Comparison of ENCODE assay signal across 8 mouse cellular contexts in genomic region chr8:122665221-122665620, GRCm38 (mm10). TPM values are rescaled to one million over a fixed set of nuclear protein-coding genes. Genes with fewer than 3 reads are reported as not detected.
DNase-seq lines count a peak whose midpoint lies in the region; ATAC-seq and TF ChIP-seq lines count a peak whose summit lies in the region.

No protein-coding gene starts in this region.

- 0 out of 2 replicates have a peak, but pooled peaks have one; percentile 22 for ATAC-seq in midbrain, embryonic 13.5 days
- ATAC-seq in midbrain, embryonic 11.5 days (ENCODE audit: low FRiP score), result no peak
- peak; percentile 64 for ATAC-seq in forebrain, postnatal 0 days
- ATAC-seq in hindbrain, embryonic 15.5 days (ENCODE audit: low FRiP score, low read depth), result peak; percentile 42; the same call in 1 of the 2 replicates
- ATAC-seq in limb, embryonic 15.5 days (ENCODE audit: insufficient number of reproducible peaks, low FRiP score, low TSS enrichment, low read depth), result no peak
- peak; percentile 66 for ATAC-seq in neural tube, embryonic 13.5 days (ENCODE audit: low read depth)

- DNase-seq in midbrain, embryonic 11.5 days (ENCODE audit: low spot score, missing footprints), result no peak
- DNase-seq in cerebellum, adult 11-12 months, result peak; percentile 79
- peak; percentile 44 for DNase-seq in forebrain, postnatal 0 days
- no peak for DNase-seq in yolk sac, embryonic 10.5 days (ENCODE audit: low spot score)

- H3K9ac ChIP-seq in midbrain, embryonic 13.5 days (replicated peaks), result no peak overlapping the region
- no peak overlapping the region for H3K9ac ChIP-seq in midbrain, embryonic 11.5 days (ENCODE audit: low read length)
- peak overlapping the region; percentile 25; the same call in 1 of the 2 replicates for H3K9ac ChIP-seq in forebrain, postnatal 0 days
- H3K9ac ChIP-seq in hindbrain, embryonic 15.5 days, result peak overlapping the region; percentile 9; the same call in 1 of the 2 replicates
- H3K9ac ChIP-seq in limb, embryonic 15.5 days, result no peak overlapping the region
- peak overlapping the region; percentile 38; the same call in 1 of the 2 replicates for H3K9ac ChIP-seq in neural tube, embryonic 13.5 days

- TF ChIP-seq CTCF in forebrain, postnatal 0 days (IDR thresholded peaks at IDR 0.05; ENCODE audit: low read depth), result no peak

- peaks cover 85% of the 10 kb centered on the region for H3K4me1 ChIP-seq in midbrain, embryonic 13.5 days (replicated peaks)
- peaks cover 5% of the 10 kb centered on the region; the same call in 1 of the 2 replicates for H3K4me1 ChIP-seq in midbrain, embryonic 11.5 days (ENCODE audit: control insufficient read depth, insufficient read depth, low read length)
- peaks cover 33% of the 10 kb centered on the region for H3K4me1 ChIP-seq in forebrain, postnatal 0 days (ENCODE audit: insufficient read depth)
- H3K4me1 ChIP-seq in hindbrain, embryonic 15.5 days (replicated peaks), result peaks cover 82% of the 10 kb centered on the region
- peaks cover 79% of the 10 kb centered on the region for H3K4me1 ChIP-seq in limb, embryonic 15.5 days
- peaks cover 95% of the 10 kb centered on the region for H3K4me1 ChIP-seq in neural tube, embryonic 13.5 days (replicated peaks)

- H3K36me3 ChIP-seq in midbrain, embryonic 13.5 days, result no peaks in the 10 kb centered on the region
- no peaks in the 10 kb centered on the region for H3K36me3 ChIP-seq in midbrain, embryonic 11.5 days (ENCODE audit: control insufficient read depth, insufficient read depth, low read length)
- no peaks in the 10 kb centered on the region for H3K36me3 ChIP-seq in forebrain, postnatal 0 days (ENCODE audit: insufficient read depth)
- no peaks in the 10 kb centered on the region for H3K36me3 ChIP-seq in hindbrain, embryonic 15.5 days
- no peaks in the 10 kb centered on the region for H3K36me3 ChIP-seq in limb, embryonic 15.5 days
- H3K36me3 ChIP-seq in neural tube, embryonic 13.5 days, result no peaks in the 10 kb centered on the region; the same call in 1 of the 2 replicates

- H3K4me2 ChIP-seq in midbrain, embryonic 13.5 days (replicated peaks), result no peak overlapping the region
- H3K4me2 ChIP-seq in midbrain, embryonic 11.5 days, result no peak overlapping the region
- H3K4me2 ChIP-seq in forebrain, postnatal 0 days (ENCODE audit: low read depth), result peak overlapping the region; percentile 28
- peak overlapping the region; percentile 24; the same call in 1 of the 2 replicates for H3K4me2 ChIP-seq in hindbrain, embryonic 15.5 days
- peak overlapping the region; percentile 24 for H3K4me2 ChIP-seq in limb, embryonic 15.5 days
- H3K4me2 ChIP-seq in neural tube, embryonic 13.5 days, result peak overlapping the region; percentile 37

- WGBS in midbrain, embryonic 13.5 days, result 59% methylated on average over 8 of the region's 8 CpGs
- WGBS in midbrain, embryonic 11.5 days, result 77% methylated on average over 8 of the region's 8 CpGs
- WGBS in forebrain, postnatal 0 days, result 20% methylated on average over 8 of the region's 8 CpGs
- WGBS in hindbrain, embryonic 15.5 days, result 32% methylated on average over 8 of the region's 8 CpGs
- WGBS in limb, embryonic 15.5 days, result 19% methylated on average over 8 of the region's 8 CpGs
- 37% methylated on average over 8 of the region's 8 CpGs for WGBS in neural tube, embryonic 13.5 days

- H3K27ac ChIP-seq in midbrain, embryonic 13.5 days, result peak overlapping the region; percentile 71
- no peak overlapping the region for H3K27ac ChIP-seq in midbrain, embryonic 11.5 days (ENCODE audit: low read depth, low read length)
- H3K27ac ChIP-seq in forebrain, postnatal 0 days (ENCODE audit: low read depth, low read length), result peak overlapping the region; percentile 46; the same call in 1 of the 2 replicates
- H3K27ac ChIP-seq in hindbrain, embryonic 15.5 days (replicated peaks), result peak overlapping the region; percentile 72
- H3K27ac ChIP-seq in limb, embryonic 15.5 days, result peak overlapping the region; percentile 69
- H3K27ac ChIP-seq in neural tube, embryonic 13.5 days (replicated peaks), result peak overlapping the region; percentile 79

- H3K9me3 ChIP-seq in midbrain, embryonic 13.5 days, result no peaks in the 10 kb centered on the region
- no peaks in the 10 kb centered on the region for H3K9me3 ChIP-seq in midbrain, embryonic 11.5 days (ENCODE audit: control insufficient read depth, low read length)
- no peaks in the 10 kb centered on the region for H3K9me3 ChIP-seq in forebrain, postnatal 0 days (ENCODE audit: low read length)
- H3K9me3 ChIP-seq in hindbrain, embryonic 15.5 days, result no peaks in the 10 kb centered on the region
- no peaks in the 10 kb centered on the region for H3K9me3 ChIP-seq in limb, embryonic 15.5 days
- H3K9me3 ChIP-seq in neural tube, embryonic 13.5 days, result no peaks in the 10 kb centered on the region

- H3K4me3 ChIP-seq in midbrain, embryonic 13.5 days (replicated peaks), result no peak overlapping the region
- no peak overlapping the region for H3K4me3 ChIP-seq in midbrain, embryonic 11.5 days (ENCODE audit: low read depth, low read length)
- no peak overlapping the region for H3K4me3 ChIP-seq in forebrain, postnatal 0 days (ENCODE audit: low read depth, low read length)
- no peak overlapping the region for H3K4me3 ChIP-seq in hindbrain, embryonic 15.5 days
- H3K4me3 ChIP-seq in limb, embryonic 15.5 days, result no peak overlapping the region
- no peak overlapping the region for H3K4me3 ChIP-seq in neural tube, embryonic 13.5 days

- H3K27me3 ChIP-seq in midbrain, embryonic 13.5 days, result 0 out of 2 replicates have a peak, but pooled peaks cover 2% of the 10 kb centered on the region
- peaks cover 3% of the 10 kb centered on the region for H3K27me3 ChIP-seq in midbrain, embryonic 11.5 days (ENCODE audit: control insufficient read depth, insufficient read depth, low read length)
- H3K27me3 ChIP-seq in forebrain, postnatal 0 days (ENCODE audit: insufficient read depth, low read length), result no peaks in the 10 kb centered on the region
- no peaks in the 10 kb centered on the region for H3K27me3 ChIP-seq in hindbrain, embryonic 15.5 days
- no peaks in the 10 kb centered on the region for H3K27me3 ChIP-seq in limb, embryonic 15.5 days
- no peaks in the 10 kb centered on the region for H3K27me3 ChIP-seq in neural tube, embryonic 13.5 days

RNA-seq across cellular contexts. Expression of gene Cbfa2t3, which starts 33.7 kb away (rescaled TPM):
- 20.2 and 20.9 TPM in 2 replicates for polyA plus RNA-seq in midbrain, embryonic 13.5 days (2015; fragmentation: Nextera tagmentation; extraction: Ambion mirVana)
- 6.1 and 6.4 TPM in 2 replicates for polyA plus RNA-seq in midbrain, embryonic 11.5 days (2014; fragmentation: Nextera tagmentation; extraction: Ambion mirVana)
- 4.5 and 5.6 TPM in 2 replicates for total RNA-seq in forebrain, postnatal 0 days (2014; rRNA removed)
- polyA plus RNA-seq in forebrain, postnatal 0 days (2015; fragmentation: Nextera tagmentation; extraction: Ambion mirVana), result 4.9 and 9.5 TPM in 2 replicates
- polyA plus RNA-seq in hindbrain, embryonic 15.5 days (2015; fragmentation: Nextera tagmentation; extraction: Ambion mirVana), result 19.1 and 21.2 TPM in 2 replicates
- 4.6 and 5.1 TPM in 2 replicates for polyA plus RNA-seq in limb, embryonic 15.5 days (2015; fragmentation: Nextera tagmentation; extraction: Ambion mirVana)
- polyA plus RNA-seq in neural tube, embryonic 13.5 days (2015; fragmentation: Nextera tagmentation; extraction: Ambion mirVana), result 21.2 and 22.2 TPM in 2 replicates

RNA-seq across cellular contexts. Expression of gene Pabpn1l, which starts 42.7 kb away (rescaled TPM):
- not detected in 2 replicates for polyA plus RNA-seq in midbrain, embryonic 13.5 days (2015; fragmentation: Nextera tagmentation; extraction: Ambion mirVana)
- polyA plus RNA-seq in midbrain, embryonic 11.5 days (2014; fragmentation: Nextera tagmentation; extraction: Ambion mirVana), result not detected in 2 replicates
- not detected in 2 replicates for total RNA-seq in forebrain, postnatal 0 days (2014; rRNA removed)
- not detected in 2 replicates for polyA plus RNA-seq in forebrain, postnatal 0 days (2015; fragmentation: Nextera tagmentation; extraction: Ambion mirVana)
- not detected in 2 replicates for polyA plus RNA-seq in hindbrain, embryonic 15.5 days (2015; fragmentation: Nextera tagmentation; extraction: Ambion mirVana)
- polyA plus RNA-seq in limb, embryonic 15.5 days (2015; fragmentation: Nextera tagmentation; extraction: Ambion mirVana), result not detected in 2 replicates
- not detected in 2 replicates for polyA plus RNA-seq in neural tube, embryonic 13.5 days (2015; fragmentation: Nextera tagmentation; extraction: Ambion mirVana)

RNA-seq across cellular contexts. Expression of gene Trappc2l, which starts 53.8 kb away (rescaled TPM):
- 98.5 and 102 TPM in 2 replicates for polyA plus RNA-seq in midbrain, embryonic 13.5 days (2015; fragmentation: Nextera tagmentation; extraction: Ambion mirVana)
- polyA plus RNA-seq in midbrain, embryonic 11.5 days (2014; fragmentation: Nextera tagmentation; extraction: Ambion mirVana), result 43.0 and 43.7 TPM in 2 replicates
- total RNA-seq in forebrain, postnatal 0 days (2014; rRNA removed), result 15.3 and 31.8 TPM in 2 replicates
- polyA plus RNA-seq in forebrain, postnatal 0 days (2015; fragmentation: Nextera tagmentation; extraction: Ambion mirVana), result 137 and 157 TPM in 2 replicates
- 109 and 112 TPM in 2 replicates for polyA plus RNA-seq in hindbrain, embryonic 15.5 days (2015; fragmentation: Nextera tagmentation; extraction: Ambion mirVana)
- 48.9 and 60.1 TPM in 2 replicates for polyA plus RNA-seq in limb, embryonic 15.5 days (2015; fragmentation: Nextera tagmentation; extraction: Ambion mirVana)
- 84.7 and 101 TPM in 2 replicates for polyA plus RNA-seq in neural tube, embryonic 13.5 days (2015; fragmentation: Nextera tagmentation; extraction: Ambion mirVana)

RNA-seq across cellular contexts. Expression of gene Galns, which starts 54.0 kb away (rescaled TPM):
- polyA plus RNA-seq in midbrain, embryonic 13.5 days (2015; fragmentation: Nextera tagmentation; extraction: Ambion mirVana), result 3.9 and 4.7 TPM in 2 replicates
- polyA plus RNA-seq in midbrain, embryonic 11.5 days (2014; fragmentation: Nextera tagmentation; extraction: Ambion mirVana), result 6.0 and 6.4 TPM in 2 replicates
- 8.8 and 12.8 TPM in 2 replicates for total RNA-seq in forebrain, postnatal 0 days (2014; rRNA removed)
- polyA plus RNA-seq in forebrain, postnatal 0 days (2015; fragmentation: Nextera tagmentation; extraction: Ambion mirVana), result 6.0 and 8.4 TPM in 2 replicates
- 6.8 and 8.1 TPM in 2 replicates for polyA plus RNA-seq in hindbrain, embryonic 15.5 days (2015; fragmentation: Nextera tagmentation; extraction: Ambion mirVana)
- 12.0 and 16.6 TPM in 2 replicates for polyA plus RNA-seq in limb, embryonic 15.5 days (2015; fragmentation: Nextera tagmentation; extraction: Ambion mirVana)
- 5.5 and 6.5 TPM in 2 replicates for polyA plus RNA-seq in neural tube, embryonic 13.5 days (2015; fragmentation: Nextera tagmentation; extraction: Ambion mirVana)

Comparison
In these comparisons a context has a peak if more than half of its experiments do, and no peak if none do; other contexts are left out.
1. ATAC-seq: peak in midbrain, embryonic 13.5 days (single experiment), forebrain, postnatal 0 days (single experiment), hindbrain, embryonic 15.5 days (single experiment) and neural tube, embryonic 13.5 days (single experiment); none in midbrain, embryonic 11.5 days (single experiment) and limb, embryonic 15.5 days (single experiment).
2. H3K4me2 ChIP-seq: peak in forebrain, postnatal 0 days (single experiment), hindbrain, embryonic 15.5 days (single experiment), limb, embryonic 15.5 days (single experiment) and neural tube, embryonic 13.5 days (single experiment); none in midbrain, embryonic 13.5 days (single experiment) and midbrain, embryonic 11.5 days (single experiment).
3. H3K9ac ChIP-seq: peak in forebrain, postnatal 0 days (single experiment), hindbrain, embryonic 15.5 days (single experiment) and neural tube, embryonic 13.5 days (single experiment); none in midbrain, embryonic 13.5 days (single experiment), midbrain, embryonic 11.5 days (single experiment) and limb, embryonic 15.5 days (single experiment).
4. DNase-seq: peak in cerebellum, adult 11-12 months (single experiment) and forebrain, postnatal 0 days (single experiment); none in midbrain, embryonic 11.5 days (single experiment) and yolk sac, embryonic 10.5 days (single experiment).